ENCODE assay signal across 9 mouse cellular contexts in the genomic region with DNA sequence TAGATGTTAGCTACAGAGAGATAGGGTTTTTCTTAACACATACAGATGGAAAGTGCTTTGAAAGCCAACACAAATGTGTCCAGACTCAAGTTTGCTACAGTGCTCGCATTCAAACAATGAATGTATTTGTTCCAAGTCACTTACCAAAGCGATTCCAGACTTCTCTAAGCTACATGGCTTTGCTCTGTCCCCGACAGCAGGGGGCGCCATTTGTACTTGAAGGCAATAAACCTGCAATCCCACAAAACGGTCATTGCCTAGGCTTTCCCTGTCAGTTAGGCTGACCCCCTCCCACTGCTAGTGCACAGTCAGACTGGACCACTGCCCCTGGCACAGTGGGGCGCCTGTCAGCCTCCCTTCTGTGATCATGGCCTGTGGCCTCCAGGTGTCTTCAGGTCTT. TPM values are rescaled to one million over a fixed set of nuclear protein-coding genes. Genes with fewer than 3 reads are reported as not detected.
A peak's percentile ranks its signal among the peaks of the same experiment; 100 is the strongest.
DNase-seq lines count a peak whose midpoint lies in the region; ATAC-seq and TF ChIP-seq lines count a peak whose summit lies in the region.
"Had no signal": no experiment of that assay in that cellular context is flagged by ENCODE, and none has a peak within 500 bp of the region (broad histone marks: within the 10 kb centered on the region; RNA-seq: fewer than 3 reads in every experiment).

No protein-coding gene starts in this region.

- H3K4me3 ChIP-seq in forebrain, embryonic 14.5 days (ENCODE audit: low read depth, low read length) = no peak overlapping the region
- no peak overlapping the region for H3K4me3 ChIP-seq in forebrain, embryonic 12.5 days (replicated peaks)
- no peak overlapping the region for H3K4me3 ChIP-seq in cortical plate, adult 2 months (ENCODE audit: insufficient read depth, low read length)

- no peak overlapping the region for H3K4me2 ChIP-seq in forebrain, embryonic 14.5 days (ENCODE audit: low read length)
- H3K4me2 ChIP-seq in forebrain, embryonic 12.5 days = no peak overlapping the region

- H3K27ac ChIP-seq in forebrain, embryonic 14.5 days (ENCODE audit: low read depth, low read length) = no peak overlapping the region
- H3K27ac ChIP-seq in forebrain, embryonic 12.5 days = no peak overlapping the region
- H3K27ac ChIP-seq in cortical plate, adult 2 months (ENCODE audit: insufficient read depth, low read length) = no peak overlapping the region

- WGBS in forebrain, embryonic 14.5 days = 29% methylated on average over 6 of the region's 6 CpGs
- WGBS in forebrain, embryonic 12.5 days = 24% methylated on average over 6 of the region's 6 CpGs

- H3K27me3 ChIP-seq in forebrain, embryonic 14.5 days (replicated peaks; ENCODE audit: control insufficient read depth, insufficient read depth, low read length) = no peaks in the 10 kb centered on the region
- no peaks in the 10 kb centered on the region; the same call in 1 of the 2 replicates for H3K27me3 ChIP-seq in forebrain, embryonic 12.5 days

- TF ChIP-seq POLR2A in cortical plate, adult 2 months (IDR thresholded peaks at IDR 0.05; ENCODE audit: extremely low read depth, insufficient read depth, low read length) = no peak

- no peaks in the 10 kb centered on the region for H3K9me3 ChIP-seq in forebrain, embryonic 14.5 days (replicated peaks; ENCODE audit: control insufficient read depth, low read length)
- no peaks in the 10 kb centered on the region for H3K9me3 ChIP-seq in forebrain, embryonic 12.5 days

- no peak for ATAC-seq in forebrain, embryonic 14.5 days
- ATAC-seq in forebrain, embryonic 12.5 days (ENCODE audit: low FRiP score) = no peak
- 0 out of 2 replicates have a peak, but pooled peaks have one; percentile 30 for ATAC-seq in neutrophil, adult 5-6 weeks (ENCODE audit: extremely low read depth, insufficient number of reproducible peaks, low FRiP score, poor library complexity, severe bottlenecking)

- TF ChIP-seq CTCF in cortical plate, adult 2 months (IDR thresholded peaks at IDR 0.05; ENCODE audit: extremely low read depth, insufficient read depth, low read length) = peak; percentile 48

- peak; percentile 38 for DNase-seq in forebrain, embryonic 14.5 days (ENCODE audit: low spot score)
- DNase-seq in ovary, postnatal 36 days (ENCODE audit: low spot score) = peak; percentile 42
- no peak for DNase-seq in ovary, postnatal 10 days (ENCODE audit: low spot score)
- peak; percentile 26 to 29 for DNase-seq in layer of hippocampus, postnatal 10 days (ENCODE audit: low spot score in 2 of 2)
- peak; percentile 62 for DNase-seq in urinary bladder, postnatal 25 days (ENCODE audit: low spot score)

- no peaks in the 10 kb centered on the region for H3K4me1 ChIP-seq in forebrain, embryonic 14.5 days (ENCODE audit: control insufficient read depth, insufficient read depth, low read length)
- H3K4me1 ChIP-seq in forebrain, embryonic 12.5 days = no peaks in the 10 kb centered on the region
- H3K4me1 ChIP-seq in cortical plate, adult 2 months (ENCODE audit: control insufficient read depth, insufficient read depth, low read length) = no peaks in the 10 kb centered on the region

- no peak overlapping the region for H3K9ac ChIP-seq in forebrain, embryonic 14.5 days (ENCODE audit: low read length)
- no peak overlapping the region for H3K9ac ChIP-seq in forebrain, embryonic 12.5 days

- H3K36me3 ChIP-seq in forebrain, embryonic 14.5 days (ENCODE audit: control insufficient read depth, insufficient read depth, low read length) = peaks cover 50% of the 10 kb centered on the region
- H3K36me3 ChIP-seq in forebrain, embryonic 12.5 days (replicated peaks) = peaks cover 46% of the 10 kb centered on the region

RNA-seq across cellular contexts. Expression of a gene that starts 8.7 kb away (rescaled TPM):
- 73.8 and 94.0 TPM in 2 replicates for polyA plus RNA-seq in forebrain, embryonic 14.5 days (2014; fragmentation: Nextera tagmentation; extraction: Ambion mirVana)
- 69.2 and 71.3 TPM in 2 replicates for polyA plus RNA-seq in forebrain, embryonic 12.5 days (2016; fragmentation: Nextera tagmentation; extraction: Ambion mirVana)
- 45.1 and 47.7 TPM in 2 replicates for polyA plus RNA-seq in cortical plate, adult 2 months (2012; rRNA removed)
- 10 to 100 TPM; 29.1 to 30.6 TPM for total RNA-seq in layer of hippocampus, postnatal 10 days (2021)
- 20.6 and 29.4 TPM in 2 replicates for total RNA-seq in neutrophil, adult 5-6 weeks (2017)

RNA-seq across cellular contexts. Expression of a gene that starts 25.2 kb away (rescaled TPM):
- 0.37 TPM in 1 of 2 replicates, not detected in the other for polyA plus RNA-seq in forebrain, embryonic 14.5 days (2014; fragmentation: Nextera tagmentation; extraction: Ambion mirVana)
- polyA plus RNA-seq in forebrain, embryonic 12.5 days (2016; fragmentation: Nextera tagmentation; extraction: Ambion mirVana) = 0.46 and 0.68 TPM in 2 replicates
- 1.2 and 1.3 TPM in 2 replicates for polyA plus RNA-seq in cortical plate, adult 2 months (2012; rRNA removed)
- total RNA-seq in layer of hippocampus, postnatal 10 days (2021) = under 1 TPM; 0.40 to 0.43 TPM
- total RNA-seq in neutrophil, adult 5-6 weeks (2017) = 1.7 TPM in 2 replicates

RNA-seq across cellular contexts. Expression of a gene that starts 40.4 kb away (rescaled TPM):
- polyA plus RNA-seq in forebrain, embryonic 14.5 days (2014; fragmentation: Nextera tagmentation; extraction: Ambion mirVana) = 0.47 and 0.69 TPM in 2 replicates
- 0.23 and 0.60 TPM in 2 replicates for polyA plus RNA-seq in forebrain, embryonic 12.5 days (2016; fragmentation: Nextera tagmentation; extraction: Ambion mirVana)
- 0.21 and 0.47 TPM in 2 replicates for polyA plus RNA-seq in cortical plate, adult 2 months (2012; rRNA removed)
- total RNA-seq in layer of hippocampus, postnatal 10 days (2021) = 1 to 10 TPM in 1 of 2 experiments, not detected in 1; 1.2 TPM
- total RNA-seq in neutrophil, adult 5-6 weeks (2017) = not detected in 2 replicates
- total RNA-seq: left cerebral cortex, postnatal 25 days had no signal
